Mouse (Mus musculus) kidney, adult 2 months (tissue): ENCODE measurements around the gene Fxr2. TPM values are rescaled to one million over a fixed set of nuclear protein-coding genes. Genes with fewer than 3 reads are reported as not detected.
"Not testable (repeated sequence)": the region's sequence is repeated elsewhere in the genome, so short reads cannot be mapped to it uniquely, and the experiment has no call there.

ENCODE experiments used
- DNase-seq: peaks from one replicate; pipeline ENCODE4 v3.0.0; 2021
- H3K27ac ChIP-seq: fragments of 200-500 bp; 2 replicates; pipeline ENCODE4 v1.5.1; 2012; ENCODE audit warnings: low read depth, low read length, control low read depth, inconsistent platforms; ENCODE audit not compliant: insufficient read depth
- H3K27me3 ChIP-seq: fragments of 200-500 bp; replicated peaks from 2 replicates; pipeline ENCODE4 v1.6.1; 2012; ENCODE audit warnings: mild to moderate bottlenecking, moderate library complexity, low read length, inconsistent platforms; ENCODE audit not compliant: control insufficient read depth, insufficient read depth
- H3K36me3 ChIP-seq: fragments of 200-500 bp; 2 replicates; pipeline ENCODE4 v1.6.1; 2012; ENCODE audit warnings: mild to moderate bottlenecking, moderate library complexity, low read length, inconsistent platforms; ENCODE audit not compliant: control insufficient read depth, insufficient read depth
- H3K4me1 ChIP-seq: fragments of 200-500 bp; 2 replicates; pipeline ENCODE4 v1.6.1; 2011; ENCODE audit warnings: low read length; ENCODE audit not compliant: control insufficient read depth, insufficient read depth
- H3K4me3 ChIP-seq: fragments of 200-500 bp; 2 replicates; pipeline ENCODE4 v1.5.1; 2011; ENCODE audit warnings: mild to moderate bottlenecking, low read depth, low read length, control low read depth; ENCODE audit not compliant: insufficient read depth
- CTCF ChIP-seq: fragments of 200-500 bp; conservative IDR thresholded peaks from 2 replicates; pipeline ENCODE4 v1.5.1; 2011; ENCODE audit warnings: low read depth, mild to moderate bottlenecking, control low read depth, low read length, moderate library complexity, mixed read lengths; ENCODE audit not compliant: insufficient read depth, insufficient read length
- POLR2A ChIP-seq: fragments of 200-500 bp; IDR thresholded peaks from one replicate; pipeline ENCODE4 v1.6.1; 2011; ENCODE audit warnings: low read depth, low read length, control low read depth
- WGBS: fragments of 180-500 bp; shearing (Covaris S2); methylation state at CpG from one replicate; pipeline ENCODE4 v1.1.7; 2018; 5-methylcytosine and 5-hydroxymethylcytosine counted together
- polyA plus RNA-seq: library from polyadenylated mRNA; depleted of rRNA; stranded (reverse); fragments of >200 nt; gene quantifications from 2 replicates; pipeline ENCODE4 v1.2.3, GENCODE M21; 2012

Fxr2 gene
- polyA plus RNA-seq, 1 experiment, result 49.9 TPM

DNA sequence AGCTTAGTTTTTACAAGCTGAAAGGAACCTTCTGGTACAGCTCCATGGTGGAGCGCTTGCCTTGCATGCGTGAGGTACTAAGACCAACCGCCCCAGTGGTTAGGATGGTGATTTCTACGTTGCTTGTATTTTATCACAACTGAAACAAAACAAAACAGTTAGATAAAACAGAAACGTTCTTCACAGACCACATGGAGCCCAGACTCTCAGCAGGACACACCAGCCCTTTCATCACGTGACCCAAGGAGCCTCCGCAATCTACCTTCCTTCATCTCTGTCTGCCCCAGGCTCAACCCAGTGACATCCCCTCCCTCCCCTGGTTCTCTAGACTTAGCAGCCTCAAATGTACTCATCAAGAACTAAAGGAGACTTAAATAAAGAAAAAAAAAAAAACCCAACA lies 23.4 kb upstream of the Fxr2 start:
- Histone ChIP-seq H3K4me1 (0 out of 2 replicates have a peak, but pooled peaks cover 2% of the 10 kb centered on the region), H3K27me3 (peaks cover 2% of the 10 kb centered on the region; the same call in 1 of the 2 replicates)
- 70% methylated on average over 7 of the region's 7 CpGs for WGBS

DNA sequence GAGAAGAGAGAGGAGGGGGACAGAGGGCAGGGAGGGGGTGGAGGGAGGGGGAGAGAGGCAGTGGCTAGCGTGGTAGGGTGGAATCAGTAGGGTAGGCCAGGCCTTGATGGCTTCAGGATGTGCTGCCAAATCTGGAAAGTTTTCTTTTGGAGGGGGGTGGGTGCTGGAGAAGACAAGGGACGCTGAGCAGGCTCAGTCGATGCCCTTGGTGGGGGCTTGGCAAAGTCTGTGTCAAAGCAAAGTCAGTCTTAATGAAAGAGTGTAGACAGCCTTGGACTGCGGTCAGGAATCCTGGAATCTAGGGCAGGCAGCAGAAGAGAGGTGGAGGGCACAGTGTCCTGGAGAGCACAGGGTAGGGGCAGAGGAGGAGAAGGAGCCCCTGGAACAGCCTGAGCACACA lies 21.9 kb upstream of the Fxr2 start:
- no peaks in the 10 kb centered on the region for H3K27me3 ChIP-seq
- no peak overlapping the region for H3K4me3 ChIP-seq
- H3K4me1 ChIP-seq, result 0 out of 2 replicates have a peak, but pooled peaks cover 2% of the 10 kb centered on the region
- TF ChIP-seq CTCF, result no peak
- TF ChIP-seq POLR2A, result no peak
- DNase-seq, result no peak
- WGBS, result 81% methylated on average over 4 of the region's 4 CpGs
- H3K36me3 ChIP-seq, result no peaks in the 10 kb centered on the region
- no peak overlapping the region for H3K27ac ChIP-seq

More for the DNA sequence above, 23.4 kb upstream of the Fxr2 start:
- no peak overlapping the region for H3K27ac ChIP-seq
- TF ChIP-seq POLR2A, result no peak
- TF ChIP-seq CTCF, result no peak
- no peaks in the 10 kb centered on the region for H3K36me3 ChIP-seq
- DNase-seq, result no peak
- H3K4me3 ChIP-seq, result no peak overlapping the region

- no peak overlapping the region for H3K27ac ChIP-seq
- no peaks in the 10 kb centered on the region for H3K36me3 ChIP-seq
- TF ChIP-seq CTCF, result peak; percentile 87
- TF ChIP-seq POLR2A, result no peak
- H3K27me3 ChIP-seq, result no peaks in the 10 kb centered on the region
- H3K4me3 ChIP-seq, result no peak overlapping the region
- 11% methylated on average over 19 of the region's 19 CpGs for WGBS
- H3K4me1 ChIP-seq, result 0 out of 2 replicates have a peak, but pooled peaks cover 2% of the 10 kb centered on the region
- DNase-seq, result peak; percentile 93
Measured at GRCm38 (mm10) chr11:69613553-69614256, 19.1 kb upstream of the Fxr2 start.

- not testable (repeated sequence) for H3K4me3 ChIP-seq, DNase-seq, H3K4me1 ChIP-seq, H3K36me3 ChIP-seq, H3K27ac ChIP-seq, H3K27me3 ChIP-seq
- 45% methylated on average over 11 of the region's 11 CpGs for WGBS
Measured at GRCm38 (mm10) chr11:69614257-69614588, 18.6 kb upstream of the Fxr2 start.

GRCm38 (mm10) chr11:69616781-69617180 lies 16.0 kb upstream of the Fxr2 start:
- TF ChIP-seq CTCF, result no peak
- TF ChIP-seq POLR2A, result no peak
- WGBS, result 33% methylated on average over 10 of the region's 10 CpGs

DNA sequence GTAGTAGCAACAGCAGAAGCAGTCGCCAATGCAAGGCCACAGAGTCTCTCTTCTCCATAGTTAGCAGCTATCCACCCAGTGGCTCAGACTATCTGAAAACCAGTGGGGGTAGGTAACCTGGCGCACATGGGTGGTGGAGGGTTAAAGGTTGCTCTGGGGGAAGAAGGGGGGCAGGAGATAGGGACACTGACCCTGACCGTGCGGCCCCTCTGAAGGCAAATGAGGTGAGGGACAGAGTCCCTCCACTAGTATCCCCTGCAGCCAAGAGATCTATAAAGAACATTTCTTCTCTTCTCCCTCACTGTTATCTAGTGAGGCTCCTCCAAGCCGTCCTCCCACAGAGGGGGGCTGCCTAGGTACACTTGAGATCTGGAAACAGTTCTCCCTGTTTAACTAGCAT lies 15.0 kb upstream of the Fxr2 start, which contains the start of gene Shbg:
TSS of gene Shbg (minus strand) at position 101 of the 400 bp plus-strand sequence.
- no peak for DNase-seq
- peaks cover 2% of the 10 kb centered on the region; the same call in 1 of the 2 replicates for H3K4me1 ChIP-seq
- H3K27me3 ChIP-seq, result no peaks in the 10 kb centered on the region
- H3K36me3 ChIP-seq, result no peaks in the 10 kb centered on the region
- H3K27ac ChIP-seq, result no peak within 1 kb of the TSS
- WGBS, result 49% methylated on average over 5 of the region's 5 CpGs
- H3K4me3 ChIP-seq, result no peak within 1 kb of the TSS
- no peak for TF ChIP-seq CTCF
- no peak for TF ChIP-seq POLR2A

More at GRCm38 (mm10) chr11:69616781-69617180, 16.0 kb upstream of the Fxr2 start:
- Histone ChIP-seq H3K27me3 (no peaks in the 10 kb centered on the region), H3K4me3 (no peak overlapping the region), H3K4me1 (peaks cover 2% of the 10 kb centered on the region; the same call in 1 of the 2 replicates), H3K36me3 (no peaks in the 10 kb centered on the region), H3K27ac (no peak overlapping the region)
- DNase-seq, result no peak

- Histone ChIP-seq H3K4me3 (no peak overlapping the region), H3K27me3 (no peaks in the 10 kb centered on the region), H3K36me3 (no peaks in the 10 kb centered on the region), H3K4me1 (no peaks in the 10 kb centered on the region; the same call in 1 of the 2 replicates), H3K27ac (no peak overlapping the region)
- 81% methylated on average over 7 of the region's 7 CpGs for WGBS
- TF ChIP-seq CTCF, result no peak
- TF ChIP-seq POLR2A, result no peak
- DNase-seq, result no peak
Measured at GRCm38 (mm10) chr11:69620394-69621081, 12.3 kb upstream of the Fxr2 start.
